Mouse (Mus musculus): ENCODE results near the gene Nfasc. TPM values are rescaled to one million over a fixed set of nuclear protein-coding genes. Genes with fewer than 3 reads are reported as not detected.

The Nfasc gene
- 0.37 TPM for polyA plus RNA-seq (2014; fragmentation: Illumina TruSeq; extraction: RNeasy Lipid Tissue Mini Kit (QIAGEN cat#74804); ENCODE audit: low read depth, low replicate concordance)

DNA sequence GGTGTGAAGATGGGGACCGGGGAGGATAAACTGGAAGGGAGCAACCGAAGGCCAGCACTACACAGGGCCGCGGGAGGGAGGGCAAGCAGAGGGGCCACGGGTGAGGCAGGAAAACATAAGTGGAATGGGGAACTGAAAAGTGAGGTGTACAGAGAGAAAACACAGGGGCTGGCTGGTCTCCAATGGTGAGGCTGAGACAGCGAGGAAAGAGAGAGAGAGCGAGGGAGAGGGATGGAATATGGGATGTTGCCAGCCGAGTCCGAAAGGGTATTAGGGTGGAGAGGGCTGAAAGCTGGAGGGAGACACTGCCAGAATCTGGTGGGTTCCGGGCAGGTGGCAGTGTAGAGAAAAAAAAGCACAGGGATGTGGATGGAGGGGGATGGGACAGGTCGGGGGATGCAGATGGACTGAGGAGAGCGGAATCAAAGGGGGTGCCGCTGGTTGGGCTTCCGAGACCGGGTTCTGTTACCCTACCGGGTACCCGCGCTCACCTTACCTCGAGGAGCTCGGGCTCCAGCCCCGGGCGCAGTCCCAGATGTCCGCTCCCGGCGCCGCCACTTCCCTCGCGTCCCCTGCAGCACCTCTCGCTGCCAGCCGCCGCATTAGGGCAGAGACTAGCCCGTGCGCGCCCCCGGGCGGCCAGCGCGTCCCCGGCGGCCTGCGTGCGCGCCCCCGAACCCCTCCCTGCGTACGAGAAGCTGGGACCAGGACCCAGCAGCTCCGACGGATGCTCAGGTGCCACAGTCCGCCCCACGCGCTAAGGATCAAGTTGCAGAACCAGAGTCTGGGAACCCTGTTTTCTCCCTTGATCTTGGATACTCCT, at the start of gene Nfasc:
Gene Nfasc, minus strand, starts transcription at position 623 of the 823 bp plus-strand sequence.

DNA sequence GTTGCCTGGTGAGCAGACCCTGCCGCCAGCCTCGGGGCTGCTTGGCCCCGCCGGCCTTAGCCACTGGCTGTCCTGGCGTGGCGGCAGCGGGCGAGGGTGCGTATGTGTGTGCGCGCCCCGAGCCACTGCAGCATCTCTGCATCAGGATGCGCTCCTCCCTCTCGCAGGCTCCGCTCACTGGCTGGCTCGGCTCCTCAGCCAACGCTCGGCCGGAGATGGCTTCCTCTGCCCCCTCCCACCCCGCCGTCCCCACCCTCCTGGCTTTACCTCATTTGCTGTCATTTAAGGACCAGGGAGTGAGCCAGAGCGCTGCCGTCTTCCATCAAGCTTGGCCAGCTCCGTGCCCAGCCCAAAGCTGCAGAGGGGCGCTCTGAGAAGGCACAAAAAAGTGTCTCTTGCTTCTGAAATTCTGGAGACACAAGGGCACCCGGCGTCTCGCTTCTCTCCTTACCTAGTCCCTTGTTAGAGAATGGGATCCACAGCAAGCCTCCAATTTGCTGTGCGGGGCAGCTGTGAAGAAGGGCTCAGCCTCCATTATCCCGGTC, 198.8 kb downstream of the Nfasc start, which contains the start of gene Cntn2:
Gene Cntn2, minus strand, starts transcription at position 495 of the 545 bp plus-strand sequence.

Other genes starting within 250 kb of the Nfasc start
- gene Tmem81, start 235.6 kb downstream of the Nfasc start, polyA plus RNA-seq (2014; fragmentation: Illumina TruSeq; extraction: RNeasy Lipid Tissue Mini Kit (QIAGEN cat#74804); ENCODE audit: low read depth, low replicate concordance), result 5.1 TPM
- 0.35 TPM for gene Cntn2, start 198.5 kb downstream of the Nfasc start, polyA plus RNA-seq (2014; fragmentation: Illumina TruSeq; extraction: RNeasy Lipid Tissue Mini Kit (QIAGEN cat#74804); ENCODE audit: low read depth, low replicate concordance)
- 5.0 TPM for gene Lrrn2, start 138.5 kb upstream of the Nfasc start, polyA plus RNA-seq (2014; fragmentation: Illumina TruSeq; extraction: RNeasy Lipid Tissue Mini Kit (QIAGEN cat#74804); ENCODE audit: low read depth, low replicate concordance)